Mouse (Mus musculus) brain, embryonic 14.5 days (tissue): ENCODE data around the gene Emilin3.

Experiments used
- CTCF ChIP-seq: fragments of 200-500 bp; IDR thresholded peaks from 2 replicates; pipeline ENCODE4 v1.5.1; 2012; ENCODE audit warnings: inconsistent platforms, mild to moderate bottlenecking, moderate library complexity, borderline replicate concordance; ENCODE audit not compliant: insufficient read depth, insufficient read length; ENCODE audit errors: extremely low read depth
- POLR2A ChIP-seq: fragments of 200-500 bp; IDR thresholded peaks from 2 replicates; pipeline ENCODE4 v1.6.1; 2012; ENCODE audit warnings: mild to moderate bottlenecking, inconsistent platforms, borderline replicate concordance; ENCODE audit not compliant: poor library complexity, insufficient read depth, insufficient read length, severe bottlenecking; ENCODE audit errors: extremely low read depth

DNA sequence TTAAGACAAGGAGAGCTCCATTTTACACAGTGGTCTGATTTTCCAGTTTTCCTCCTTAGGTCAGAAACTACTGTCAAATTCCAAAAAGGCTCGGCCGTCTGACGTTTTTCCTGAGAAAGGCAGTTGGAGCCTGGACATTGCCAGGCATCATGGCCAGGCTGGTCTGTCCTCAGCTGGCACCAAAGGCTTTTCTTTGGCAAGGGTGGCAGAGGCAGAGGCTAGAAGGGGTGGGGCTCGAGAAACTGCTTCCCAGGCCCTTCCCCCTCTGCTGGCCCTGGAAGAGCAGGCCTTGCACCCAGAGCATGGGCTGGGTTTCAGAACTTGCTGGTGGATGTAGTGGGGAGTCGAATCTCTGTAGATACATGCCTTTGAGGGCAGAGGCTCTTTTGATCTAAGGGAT is 29.7 kb downstream of the Emilin3 start:
- TF ChIP-seq CTCF (no peak), POLR2A (no peak)
